Mouse (Mus musculus) heart, adult 2 months (tissue): Measurements from ENCODE around the gene Scd3.

ENCODE experiments used
- CTCF ChIP-seq: fragments of 200-600 bp; IDR thresholded peaks from 2 replicates; pipeline ENCODE4 v1.8.1; 2022; ENCODE audit warnings: antibody characterized with exemption, mild to moderate bottlenecking, moderate library complexity
- EP300 ChIP-seq: fragments of 200-500 bp; IDR thresholded peaks from 2 replicates; pipeline ENCODE4 v1.6.1; 2011; ENCODE audit warnings: low read depth, low read length, control low read depth; ENCODE audit not compliant: insufficient read depth

DNA sequence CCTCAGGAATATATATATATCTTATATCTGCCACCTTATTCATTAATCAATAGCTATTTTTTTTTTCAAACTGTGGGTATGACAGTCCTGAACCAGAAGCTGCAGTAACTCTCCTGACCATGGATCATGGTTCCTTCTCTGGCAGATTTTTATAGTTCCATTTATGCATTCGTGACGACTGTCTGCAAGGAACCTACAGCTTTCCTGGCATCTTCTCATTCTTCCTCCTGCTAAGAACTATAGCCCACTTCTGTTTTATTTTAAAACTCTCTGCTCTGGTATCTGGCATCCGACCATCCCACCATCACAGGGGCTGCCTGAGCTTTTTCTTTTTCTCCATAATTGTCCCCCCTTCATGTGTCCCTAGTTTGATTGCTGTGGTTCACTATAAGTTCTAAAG is 27.1 kb downstream of the Scd3 start:
- no peak for TF ChIP-seq EP300
- no peak for TF ChIP-seq CTCF
